Mouse (Mus musculus): Measurements from ENCODE around the gene Hspd1.

GRCm38 (mm10) chr1:55039944-55040343, 48.1 kb downstream of the Hspd1 start:
- TF ChIP-seq CTCF (IDR thresholded peaks at IDR 0.05) (no peak), EP300 (IDR thresholded peaks at IDR 0.05) (no peak)
